Mouse (Mus musculus): ENCODE results near the gene Ifrd1. TPM values are rescaled to one million over a fixed set of nuclear protein-coding genes. Genes with fewer than 3 reads are reported as not detected.
"Not testable (repeated sequence)": the region's sequence is repeated elsewhere in the genome, so short reads cannot be mapped to it uniquely, and the experiment has no call there.

The Ifrd1 gene
- polyA plus RNA-seq, 1 experiment from 2014 or later = 40.3 TPM

- Histone ChIP-seq H3K4me3 (ENCODE audit: low read depth, low read length) (no peak overlapping the region), H3K27ac (ENCODE audit: low read length) (no peak overlapping the region), H3K9me3 (replicated peaks; ENCODE audit: control insufficient read depth, low read length) (no peaks in the 10 kb centered on the region), H3K9ac (ENCODE audit: low read depth, low read length) (no peak overlapping the region), H3K27me3 (ENCODE audit: control insufficient read depth, insufficient read depth, low read depth, low read length) (no peaks in the 10 kb centered on the region), H3K36me3 (ENCODE audit: control insufficient read depth, insufficient read depth) (no peaks in the 10 kb centered on the region), H3K4me2 (ENCODE audit: low read depth, low read length) (no peak overlapping the region), H3K4me1 (ENCODE audit: control insufficient read depth, low read depth, low read length) (no peaks in the 10 kb centered on the region)
- WGBS (ENCODE audit: insufficient replicate concordance) = 78% methylated on average over 6 of the region's 6 CpGs
- no peak for ATAC-seq (ENCODE audit: low read depth)
Measured at GRCm38 (mm10) chr12:40263006-40263405, 14.7 kb upstream of the Ifrd1 start.

- WGBS (ENCODE audit: insufficient replicate concordance) = 62% methylated on average over 6 of the region's 6 CpGs
- Histone ChIP-seq H3K4me2 (ENCODE audit: low read depth, low read length) (no peak overlapping the region), H3K9ac (ENCODE audit: low read depth, low read length) (no peak overlapping the region), H3K36me3 (ENCODE audit: control insufficient read depth, insufficient read depth) (no peaks in the 10 kb centered on the region), H3K27me3 (ENCODE audit: control insufficient read depth, insufficient read depth, low read depth, low read length) (no peaks in the 10 kb centered on the region), H3K27ac (ENCODE audit: low read length) (no peak overlapping the region), H3K4me1 (ENCODE audit: control insufficient read depth, low read depth, low read length) (no peaks in the 10 kb centered on the region), H3K4me3 (ENCODE audit: low read depth, low read length) (no peak overlapping the region), H3K9me3 (replicated peaks; ENCODE audit: control insufficient read depth, low read length) (no peaks in the 10 kb centered on the region)
- ATAC-seq (ENCODE audit: low read depth) = no peak
Measured at GRCm38 (mm10) chr12:40258462-40259000, 10.2 kb upstream of the Ifrd1 start.

GRCm38 (mm10) chr12:40257226-40257625 lies 8.9 kb upstream of the Ifrd1 start:
- H3K4me2 ChIP-seq (ENCODE audit: low read depth, low read length) = no peak overlapping the region
- no peaks in the 10 kb centered on the region for H3K27me3 ChIP-seq (ENCODE audit: control insufficient read depth, insufficient read depth, low read depth, low read length)
- H3K9me3 ChIP-seq (replicated peaks; ENCODE audit: control insufficient read depth, low read length) = no peaks in the 10 kb centered on the region
- no peak for ATAC-seq (ENCODE audit: low read depth)
- no peak overlapping the region for H3K4me3 ChIP-seq (ENCODE audit: low read depth, low read length)
- no peak overlapping the region for H3K9ac ChIP-seq (ENCODE audit: low read depth, low read length)
- H3K36me3 ChIP-seq (ENCODE audit: control insufficient read depth, insufficient read depth) = no peaks in the 10 kb centered on the region
- H3K4me1 ChIP-seq (ENCODE audit: control insufficient read depth, low read depth, low read length) = no peaks in the 10 kb centered on the region
- WGBS (ENCODE audit: insufficient replicate concordance) = 3% methylated on average over 8 of the region's 8 CpGs
- no peak overlapping the region for H3K27ac ChIP-seq (ENCODE audit: low read length)

GRCm38 (mm10) chr12:40256543-40256942 lies 8.2 kb upstream of the Ifrd1 start:
- WGBS (ENCODE audit: insufficient replicate concordance) = 74% methylated on average over 2 of the region's 2 CpGs
- ATAC-seq (ENCODE audit: low read depth) = no peak
- no peak overlapping the region for H3K4me2 ChIP-seq (ENCODE audit: low read depth, low read length)
- no peak overlapping the region for H3K9ac ChIP-seq (ENCODE audit: low read depth, low read length)
- H3K36me3 ChIP-seq (ENCODE audit: control insufficient read depth, insufficient read depth) = no peaks in the 10 kb centered on the region
- no peaks in the 10 kb centered on the region for H3K27me3 ChIP-seq (ENCODE audit: control insufficient read depth, insufficient read depth, low read depth, low read length)
- no peak overlapping the region for H3K4me3 ChIP-seq (ENCODE audit: low read depth, low read length)
- H3K27ac ChIP-seq (ENCODE audit: low read length) = no peak overlapping the region
- H3K4me1 ChIP-seq (ENCODE audit: control insufficient read depth, low read depth, low read length) = no peaks in the 10 kb centered on the region
- H3K9me3 ChIP-seq (replicated peaks; ENCODE audit: control insufficient read depth, low read length) = no peaks in the 10 kb centered on the region

- ATAC-seq (ENCODE audit: low read depth) = no peak
- Histone ChIP-seq H3K27me3 (ENCODE audit: control insufficient read depth, insufficient read depth, low read depth, low read length) (no peaks in the 10 kb centered on the region), H3K36me3 (ENCODE audit: control insufficient read depth, insufficient read depth) (no peaks in the 10 kb centered on the region), H3K9me3 (replicated peaks; ENCODE audit: control insufficient read depth, low read length) (no peaks in the 10 kb centered on the region), H3K4me1 (ENCODE audit: control insufficient read depth, low read depth, low read length) (no peaks in the 10 kb centered on the region), H3K4me2 (ENCODE audit: low read depth, low read length) (no peak overlapping the region), H3K4me3 (ENCODE audit: low read depth, low read length) (no peak overlapping the region), H3K9ac (ENCODE audit: low read depth, low read length) (no peak overlapping the region), H3K27ac (ENCODE audit: low read length) (no peak overlapping the region)
Measured at GRCm38 (mm10) chr12:40256033-40256432, 7.7 kb upstream of the Ifrd1 start.

- H3K27me3 ChIP-seq (ENCODE audit: control insufficient read depth, insufficient read depth, low read depth, low read length); H3K4me1 ChIP-seq (ENCODE audit: control insufficient read depth, low read depth, low read length); ATAC-seq (ENCODE audit: low read depth); H3K4me3 ChIP-seq (ENCODE audit: low read depth, low read length); H3K9me3 ChIP-seq (replicated peaks; ENCODE audit: control insufficient read depth, low read length); H3K36me3 ChIP-seq (ENCODE audit: control insufficient read depth, insufficient read depth); H3K27ac ChIP-seq (ENCODE audit: low read length); H3K4me2 ChIP-seq (ENCODE audit: low read depth, low read length); H3K9ac ChIP-seq (ENCODE audit: low read depth, low read length): not testable (repeated sequence)
- WGBS (ENCODE audit: insufficient replicate concordance) = 67% methylated on average over 4 of the region's 4 CpGs
Measured at GRCm38 (mm10) chr12:40255310-40255709, 7.0 kb upstream of the Ifrd1 start.

- no peak overlapping the region for H3K4me3 ChIP-seq (ENCODE audit: low read depth, low read length)
- H3K9me3 ChIP-seq (replicated peaks; ENCODE audit: control insufficient read depth, low read length) = no peaks in the 10 kb centered on the region
- no peak overlapping the region for H3K4me2 ChIP-seq (ENCODE audit: low read depth, low read length)
- H3K9ac ChIP-seq (ENCODE audit: low read depth, low read length) = no peak overlapping the region
- H3K27me3 ChIP-seq (ENCODE audit: control insufficient read depth, insufficient read depth, low read depth, low read length) = no peaks in the 10 kb centered on the region
- no peaks in the 10 kb centered on the region for H3K36me3 ChIP-seq (ENCODE audit: control insufficient read depth, insufficient read depth)
- no peak for ATAC-seq (ENCODE audit: low read depth)
- WGBS (ENCODE audit: insufficient replicate concordance) = 67% methylated on average over 11 of the region's 11 CpGs
- no peaks in the 10 kb centered on the region for H3K4me1 ChIP-seq (ENCODE audit: control insufficient read depth, low read depth, low read length)
- no peak overlapping the region for H3K27ac ChIP-seq (ENCODE audit: low read length)
Measured at GRCm38 (mm10) chr12:40254729-40255128, 6.4 kb upstream of the Ifrd1 start.

- ATAC-seq (ENCODE audit: low read depth) = no peak
- no peak overlapping the region for H3K27ac ChIP-seq (ENCODE audit: low read length)
- H3K9ac ChIP-seq (ENCODE audit: low read depth, low read length) = no peak overlapping the region
- peaks cover under 1% of the 10 kb centered on the region; the same call in 1 of the 2 replicates for H3K4me1 ChIP-seq (ENCODE audit: control insufficient read depth, low read depth, low read length)
- H3K9me3 ChIP-seq (replicated peaks; ENCODE audit: control insufficient read depth, low read length) = no peaks in the 10 kb centered on the region
- H3K4me3 ChIP-seq (ENCODE audit: low read depth, low read length) = no peak overlapping the region
- no peak overlapping the region for H3K4me2 ChIP-seq (ENCODE audit: low read depth, low read length)
- no peaks in the 10 kb centered on the region for H3K27me3 ChIP-seq (ENCODE audit: control insufficient read depth, insufficient read depth, low read depth, low read length)
- 16% methylated on average over 5 of the region's 5 CpGs for WGBS (ENCODE audit: insufficient replicate concordance)
- H3K36me3 ChIP-seq (ENCODE audit: control insufficient read depth, insufficient read depth) = no peaks in the 10 kb centered on the region
Measured at GRCm38 (mm10) chr12:40253241-40253640, 4.9 kb upstream of the Ifrd1 start.

GRCm38 (mm10) chr12:40250256-40250655 lies 2.0 kb upstream of the Ifrd1 start:
- no peaks in the 10 kb centered on the region for H3K36me3 ChIP-seq (ENCODE audit: control insufficient read depth, insufficient read depth)
- no peak overlapping the region for H3K9ac ChIP-seq (ENCODE audit: low read depth, low read length)
- no peaks in the 10 kb centered on the region for H3K27me3 ChIP-seq (ENCODE audit: control insufficient read depth, insufficient read depth, low read depth, low read length)
- no peak overlapping the region for H3K4me2 ChIP-seq (ENCODE audit: low read depth, low read length)
- no peak overlapping the region for H3K4me3 ChIP-seq (ENCODE audit: low read depth, low read length)
- ATAC-seq (ENCODE audit: low read depth) = no peak
- H3K27ac ChIP-seq (ENCODE audit: low read length) = no peak overlapping the region
- no peaks in the 10 kb centered on the region for H3K9me3 ChIP-seq (replicated peaks; ENCODE audit: control insufficient read depth, low read length)
- peaks cover 10% of the 10 kb centered on the region for H3K4me1 ChIP-seq (ENCODE audit: control insufficient read depth, low read depth, low read length)
